Mouse (Mus musculus) cerebellum, adult 2 months (tissue): ENCODE data around the gene Tenm2.

Source experiments
- CTCF ChIP-seq: fragments of 200-500 bp; IDR thresholded peaks from 2 replicates; pipeline ENCODE4 v1.5.1; 2011; ENCODE audit warnings: low read depth, mild to moderate bottlenecking, control low read depth, low read length, moderate library complexity, borderline replicate concordance; ENCODE audit not compliant: insufficient read depth
- POLR2A ChIP-seq: fragments of 200-500 bp; IDR thresholded peaks from 2 replicates; pipeline ENCODE4 v1.6.1; 2011; ENCODE audit warnings: low read length, control low read depth, borderline replicate concordance; ENCODE audit not compliant: insufficient read depth

- no peak for TF ChIP-seq CTCF
- TF ChIP-seq POLR2A = no peak
Observed at GRCm38 (mm10) chr11:36831511-36831910, 404.3 kb downstream of the Tenm2 start.
